Mouse (Mus musculus) fibroblast of lung, adult 2 months (primary cell): ENCODE results near the gene Mcf2l.

Experiments
- DNase-seq: peaks from one replicate; pipeline ENCODE4 v3.0.0-alpha.2; 2011; ENCODE audit warnings: low read depth

Gene Mcf2l

GRCm38 (mm10) chr8:12994468-12994867, 120.9 kb downstream of the Mcf2l start:
- no peak for DNase-seq

GRCm38 (mm10) chr8:12995481-12995880, 121.9 kb downstream of the Mcf2l start:
- peak; percentile 60 for DNase-seq

GRCm38 (mm10) chr8:12996831-12997275, 123.2 kb downstream of the Mcf2l start:
- DNase-seq = peak; percentile 49

- no peak for DNase-seq
Observed at GRCm38 (mm10) chr8:12998331-12998730, 124.7 kb downstream of the Mcf2l start.

GRCm38 (mm10) chr8:12999793-13000192, 126.2 kb downstream of the Mcf2l start:
- DNase-seq = peak; percentile 70

- no peak for DNase-seq
Observed at GRCm38 (mm10) chr8:13007458-13007857, 133.9 kb downstream of the Mcf2l start.

- DNase-seq = no peak
Observed at GRCm38 (mm10) chr8:13010313-13010712, 136.7 kb downstream of the Mcf2l start.

GRCm38 (mm10) chr8:13019560-13019959, 146.0 kb downstream of the Mcf2l start:
- no peak for DNase-seq

GRCm38 (mm10) chr8:13021830-13022229, 148.2 kb downstream of the Mcf2l start:
- no peak for DNase-seq

GRCm38 (mm10) chr8:13025487-13026224, 152.1 kb downstream of the Mcf2l start, which contains the start of gene F7:
Gene F7, plus strand, starts transcription at chr8:13026034.
- DNase-seq = no peak

- no peak for DNase-seq
Observed at GRCm38 (mm10) chr8:13027615-13028014, 154.0 kb downstream of the Mcf2l start.

- DNase-seq = peak; percentile 29
Observed at GRCm38 (mm10) chr8:13028482-13028881, 154.9 kb downstream of the Mcf2l start.

- no peak for DNase-seq
Observed at GRCm38 (mm10) chr8:13036346-13036812, 162.8 kb downstream of the Mcf2l start.

- no peak for DNase-seq
Observed at GRCm38 (mm10) chr8:13037015-13037414, 163.4 kb downstream of the Mcf2l start, which contains the start of gene F10. Gene F10, plus strand, starts transcription at chr8:13037308.

GRCm38 (mm10) chr8:13037569-13037968, 164.0 kb downstream of the Mcf2l start:
- DNase-seq = no peak

- DNase-seq = no peak
Observed at GRCm38 (mm10) chr8:13039054-13039453, 165.4 kb downstream of the Mcf2l start.

GRCm38 (mm10) chr8:13041459-13041858, 167.9 kb downstream of the Mcf2l start:
- DNase-seq = no peak

GRCm38 (mm10) chr8:13047652-13048051, 174.0 kb downstream of the Mcf2l start:
- DNase-seq = no peak

- no peak for DNase-seq
Observed at GRCm38 (mm10) chr8:13050550-13050949, 176.9 kb downstream of the Mcf2l start.

- DNase-seq = no peak
Observed at GRCm38 (mm10) chr8:13057351-13057750, 183.7 kb downstream of the Mcf2l start.

- no peak for DNase-seq
Observed at GRCm38 (mm10) chr8:13060441-13061150, 187.0 kb downstream of the Mcf2l start, which contains the start of gene Proz. Gene Proz, plus strand, starts transcription at chr8:13060914.

GRCm38 (mm10) chr8:13063112-13063511, 189.5 kb downstream of the Mcf2l start:
- no peak for DNase-seq
